Mouse (Mus musculus) hindbrain, embryonic 10.5 days (tissue): ENCODE data around the gene Dapk1. TPM values are rescaled to one million over a fixed set of nuclear protein-coding genes. Genes with fewer than 3 reads are reported as not detected.
A peak's percentile ranks its signal among the peaks of the same experiment; 100 is the strongest.

Source experiments
- DNase-seq: peaks from one replicate; pipeline ENCODE4 v3.0.0-alpha.2; 2017; ENCODE audit warnings: low spot score
- H3K27ac ChIP-seq: fragments of 300-500 bp; sonication (generic); 2 replicates; pipeline ENCODE4 v1.5.1; 2016; ENCODE audit warnings: mild to moderate bottlenecking, moderate library complexity
- H3K27me3 ChIP-seq: fragments of 300-500 bp; sonication (generic); 2 replicates; pipeline ENCODE4 v1.6.1; 2016; ENCODE audit warnings: mild to moderate bottlenecking; ENCODE audit not compliant: poor library complexity, insufficient read depth, severe bottlenecking
- H3K36me3 ChIP-seq: fragments of 300-500 bp; sonication (generic); 2 replicates; pipeline ENCODE4 v1.6.1; 2016; ENCODE audit warnings: mild to moderate bottlenecking, moderate library complexity
- H3K4me1 ChIP-seq: fragments of 300-500 bp; sonication (generic); replicated peaks from 2 replicates; pipeline ENCODE4 v1.6.1; 2016; ENCODE audit warnings: mild to moderate bottlenecking
- H3K4me3 ChIP-seq: fragments of 300-500 bp; sonication (generic); 2 replicates; pipeline ENCODE4 v1.5.1; 2016; ENCODE audit warnings: mild to moderate bottlenecking, moderate library complexity
- H3K9me3 ChIP-seq: fragments of 300-500 bp; sonication (generic); 2 replicates; pipeline ENCODE4 v1.6.1; 2016; ENCODE audit warnings: mild to moderate bottlenecking, moderate library complexity
- WGBS: fragments of 180-500 bp; shearing (Covaris S2); methylation state at CpG from one replicate; pipeline ENCODE4 v1.1.7; 2016; 5-methylcytosine and 5-hydroxymethylcytosine counted together
- polyA plus RNA-seq: library from polyadenylated mRNA; unstranded; fragments of >200 nt; fragmentation: Nextera tagmentation; extraction: Ambion mirVana; gene quantifications from 2 replicates; pipeline ENCODE4 v1.2.1, GENCODE M21; 2016

The Dapk1 gene
- polyA plus RNA-seq, 1 experiment from 2014 or later: 23.6 TPM

DNA sequence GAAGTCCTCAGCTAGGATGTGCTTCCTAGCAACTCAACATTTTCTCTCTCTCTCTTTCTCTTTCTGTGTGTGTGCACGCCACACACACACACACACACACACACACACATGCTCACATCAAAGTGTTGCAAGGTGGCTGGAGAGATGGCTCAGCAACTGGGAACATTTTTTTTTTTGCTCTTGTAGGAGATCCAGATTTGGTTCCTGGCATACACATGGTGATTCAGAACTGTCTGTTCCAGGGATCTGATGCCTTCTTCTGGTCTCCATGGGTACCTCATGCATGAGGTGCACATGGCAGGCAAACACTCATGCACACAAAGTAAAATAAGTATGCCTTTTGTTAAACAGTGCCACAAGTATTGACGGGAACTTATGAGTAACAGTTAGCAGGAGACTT, 89.2 kb downstream of the Dapk1 start:
- H3K9me3 ChIP-seq: peaks cover 7% of the 10 kb centered on the region; the same call in 1 of the 2 replicates
- H3K4me3 ChIP-seq: no peak overlapping the region
- no peak for DNase-seq
- 91% methylated on average over 2 of the region's 2 CpGs for WGBS
- H3K36me3 ChIP-seq: peaks cover 20% of the 10 kb centered on the region
- H3K27me3 ChIP-seq: no peaks in the 10 kb centered on the region
- H3K27ac ChIP-seq: no peak overlapping the region
- H3K4me1 ChIP-seq: peaks cover 22% of the 10 kb centered on the region

DNA sequence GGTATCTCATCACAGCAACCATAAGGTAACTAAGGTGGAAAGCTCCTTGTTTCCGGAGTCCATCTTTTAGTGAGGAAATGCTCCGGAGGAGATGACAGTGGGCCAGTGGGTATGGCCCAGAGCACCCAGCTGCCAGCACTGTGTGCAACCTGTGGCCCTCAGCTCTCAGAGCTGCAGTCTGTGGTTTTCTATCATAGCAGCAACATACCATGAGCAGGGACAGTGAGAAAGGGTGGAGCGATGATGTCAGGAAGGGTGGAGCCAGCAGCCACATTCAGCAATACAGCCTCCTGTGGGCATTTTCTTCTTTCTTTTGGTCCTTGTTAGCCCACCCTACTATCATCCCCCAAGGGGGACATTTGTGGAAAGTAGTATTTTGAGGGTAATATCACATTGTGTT, 90.2 kb downstream of the Dapk1 start:
- H3K9me3 ChIP-seq: peaks cover 7% of the 10 kb centered on the region; the same call in 1 of the 2 replicates
- no peak for DNase-seq
- WGBS: 96% methylated on average over 3 of the region's 3 CpGs
- H3K4me1 ChIP-seq: peaks cover 21% of the 10 kb centered on the region
- H3K27me3 ChIP-seq: no peaks in the 10 kb centered on the region
- H3K36me3 ChIP-seq: peaks cover 29% of the 10 kb centered on the region
- no peak overlapping the region for H3K4me3 ChIP-seq
- H3K27ac ChIP-seq: no peak overlapping the region

DNA sequence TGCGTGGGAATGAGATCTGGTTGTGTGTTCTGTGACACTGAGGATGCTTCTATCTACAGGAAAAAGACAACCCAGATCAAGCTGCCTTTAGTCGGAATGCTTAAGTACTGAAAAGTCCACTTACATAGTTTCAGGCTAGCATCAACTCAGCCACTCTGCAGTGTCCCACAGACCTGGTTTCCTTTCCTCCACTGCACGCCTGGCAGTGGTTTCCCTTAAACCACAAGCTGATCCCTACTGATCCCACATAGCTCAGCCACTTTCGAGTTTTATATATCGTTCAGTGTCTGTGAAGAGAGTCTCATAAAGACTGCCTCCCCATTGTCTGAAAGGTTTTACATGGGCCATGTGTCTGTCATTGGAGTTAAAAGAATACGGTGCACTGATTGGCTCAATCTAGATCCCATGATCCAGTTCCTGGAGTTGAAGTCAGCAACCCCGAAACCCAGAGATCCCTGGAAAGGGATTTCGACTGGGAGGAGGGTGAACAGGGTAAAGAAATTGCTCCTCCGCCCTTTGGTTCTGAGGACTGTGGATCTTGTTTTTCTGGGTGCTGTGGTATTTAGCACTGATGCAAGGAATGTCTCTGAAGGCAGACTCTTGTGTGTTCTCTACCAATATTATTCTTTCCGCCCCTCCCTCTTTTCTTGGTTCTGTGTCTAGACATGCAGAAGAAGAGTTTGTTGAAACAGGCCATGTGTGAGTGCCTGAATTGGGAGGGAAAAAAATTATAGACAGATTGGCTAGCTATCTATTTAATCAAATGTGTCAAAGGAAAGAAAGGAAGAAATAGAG, 93.6 kb downstream of the Dapk1 start:
- H3K9me3 ChIP-seq: peaks cover 7% of the 10 kb centered on the region; the same call in 1 of the 2 replicates
- no peak overlapping the region for H3K4me3 ChIP-seq
- H3K27me3 ChIP-seq: no peaks in the 10 kb centered on the region
- H3K36me3 ChIP-seq: peaks cover 40% of the 10 kb centered on the region
- 85% methylated on average over 10 of the region's 10 CpGs for WGBS
- no peak overlapping the region for H3K27ac ChIP-seq
- peaks cover 15% of the 10 kb centered on the region for H3K4me1 ChIP-seq
- DNase-seq: no peak

DNA sequence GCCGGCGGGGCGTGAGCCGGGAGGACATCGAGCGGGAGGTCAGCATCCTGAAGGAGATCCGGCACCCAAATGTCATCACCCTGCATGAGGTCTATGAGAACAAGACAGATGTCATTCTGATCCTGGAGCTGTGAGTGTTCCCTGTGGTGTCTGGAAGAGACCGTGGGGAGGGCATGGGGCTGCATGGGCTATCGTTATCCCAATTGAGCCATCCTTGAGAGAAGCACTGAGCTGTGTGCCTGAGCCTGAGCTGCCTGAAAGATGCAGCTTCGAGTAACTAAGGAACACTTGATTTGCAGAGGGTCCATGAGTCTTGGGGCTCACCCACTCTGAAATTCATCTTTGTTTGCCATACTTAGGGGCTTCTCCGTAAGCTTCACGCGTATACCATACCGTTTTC, 94.6 kb downstream of the Dapk1 start:
- DNase-seq: no peak
- H3K4me1 ChIP-seq: peaks cover 15% of the 10 kb centered on the region
- no peak overlapping the region for H3K4me3 ChIP-seq
- H3K27me3 ChIP-seq: no peaks in the 10 kb centered on the region
- peaks cover 7% of the 10 kb centered on the region; the same call in 1 of the 2 replicates for H3K9me3 ChIP-seq
- H3K36me3 ChIP-seq: peaks cover 38% of the 10 kb centered on the region
- 79% methylated on average over 14 of the region's 14 CpGs for WGBS
- H3K27ac ChIP-seq: no peak overlapping the region

DNA sequence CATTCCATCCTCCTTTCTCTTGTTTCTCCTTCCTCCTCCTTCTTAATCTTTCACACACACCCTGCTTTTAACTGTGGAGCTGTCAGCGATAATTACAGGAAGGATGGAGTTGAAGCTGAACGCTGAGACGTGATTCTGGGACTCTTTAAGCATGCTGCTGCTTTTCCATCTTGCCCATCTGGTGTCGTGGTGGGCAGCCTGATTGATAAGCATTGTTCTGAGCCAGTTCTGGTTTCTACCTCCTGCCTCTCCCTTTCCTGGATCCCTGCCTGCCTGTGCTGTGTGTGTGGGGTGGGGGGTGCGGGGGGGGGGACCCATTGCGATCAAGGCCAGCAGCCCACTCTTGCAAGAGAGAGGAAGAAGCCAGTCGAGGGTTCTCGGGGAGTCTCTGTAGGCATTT, 95.0 kb downstream of the Dapk1 start:
- peaks cover 7% of the 10 kb centered on the region; the same call in 1 of the 2 replicates for H3K9me3 ChIP-seq
- H3K27ac ChIP-seq: no peak overlapping the region
- peaks cover 34% of the 10 kb centered on the region for H3K36me3 ChIP-seq
- peaks cover 15% of the 10 kb centered on the region for H3K4me1 ChIP-seq
- DNase-seq: no peak
- no peaks in the 10 kb centered on the region for H3K27me3 ChIP-seq
- H3K4me3 ChIP-seq: no peak overlapping the region
- WGBS: 76% methylated on average over 8 of the region's 8 CpGs

DNA sequence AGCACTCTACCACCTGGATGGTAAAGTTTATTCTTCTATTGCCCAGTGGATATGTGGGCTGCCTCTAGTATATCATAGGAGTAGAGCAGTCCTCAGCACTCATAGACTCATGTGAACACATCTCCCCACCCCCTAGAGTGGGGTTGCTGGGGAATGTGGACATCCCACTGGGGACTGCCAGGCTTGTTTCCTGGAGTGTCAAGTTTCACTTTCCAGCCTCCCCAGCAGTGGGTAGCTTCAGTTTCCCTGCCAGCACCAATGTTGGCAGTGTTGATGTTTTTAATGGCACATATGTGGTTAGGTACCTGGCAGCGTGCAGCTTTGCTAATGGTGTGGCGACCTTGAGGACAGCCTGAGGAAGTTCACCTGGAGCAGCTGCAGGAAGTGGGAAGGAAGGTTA, 96.3 kb downstream of the Dapk1 start:
- H3K36me3 ChIP-seq: peaks cover 34% of the 10 kb centered on the region
- no peaks in the 10 kb centered on the region for H3K9me3 ChIP-seq
- no peaks in the 10 kb centered on the region for H3K27me3 ChIP-seq
- no peak overlapping the region for H3K4me3 ChIP-seq
- peaks cover 15% of the 10 kb centered on the region for H3K4me1 ChIP-seq
- no peak for DNase-seq
- no peak overlapping the region for H3K27ac ChIP-seq
- 84% methylated on average over 2 of the region's 2 CpGs for WGBS

DNA sequence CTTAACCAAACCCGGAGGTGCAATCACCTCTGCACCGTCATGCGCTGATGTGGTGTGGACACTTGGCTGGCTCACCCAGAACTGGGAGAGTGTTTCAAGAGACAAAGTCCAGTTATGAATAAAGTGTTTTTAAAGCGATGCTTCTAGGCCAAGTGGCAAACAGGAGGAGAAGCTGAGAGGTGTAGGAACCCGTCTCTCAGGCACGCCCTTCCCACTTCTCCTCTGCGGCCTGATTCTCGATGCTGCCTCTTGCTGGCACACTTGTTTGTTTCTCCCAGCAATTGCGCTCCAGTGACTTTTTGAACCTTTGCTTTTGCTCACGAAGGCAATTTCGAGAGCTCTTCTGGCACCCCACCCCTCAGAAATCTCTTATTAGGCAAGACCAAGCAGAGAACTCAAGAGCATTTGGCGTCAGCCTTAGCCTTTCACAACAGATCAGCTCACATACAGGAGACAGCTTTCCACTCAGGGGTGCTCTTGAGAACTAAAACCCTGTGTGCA, 100.0 kb downstream of the Dapk1 start:
- Histone ChIP-seq H3K27me3 (no peaks in the 10 kb centered on the region), H3K27ac (no peak overlapping the region), H3K4me1 (peaks cover 10% of the 10 kb centered on the region), H3K9me3 (no peaks in the 10 kb centered on the region), H3K36me3 (peaks cover 27% of the 10 kb centered on the region), H3K4me3 (no peak overlapping the region)
- 92% methylated on average over 12 of the region's 12 CpGs for WGBS
- no peak for DNase-seq

DNA sequence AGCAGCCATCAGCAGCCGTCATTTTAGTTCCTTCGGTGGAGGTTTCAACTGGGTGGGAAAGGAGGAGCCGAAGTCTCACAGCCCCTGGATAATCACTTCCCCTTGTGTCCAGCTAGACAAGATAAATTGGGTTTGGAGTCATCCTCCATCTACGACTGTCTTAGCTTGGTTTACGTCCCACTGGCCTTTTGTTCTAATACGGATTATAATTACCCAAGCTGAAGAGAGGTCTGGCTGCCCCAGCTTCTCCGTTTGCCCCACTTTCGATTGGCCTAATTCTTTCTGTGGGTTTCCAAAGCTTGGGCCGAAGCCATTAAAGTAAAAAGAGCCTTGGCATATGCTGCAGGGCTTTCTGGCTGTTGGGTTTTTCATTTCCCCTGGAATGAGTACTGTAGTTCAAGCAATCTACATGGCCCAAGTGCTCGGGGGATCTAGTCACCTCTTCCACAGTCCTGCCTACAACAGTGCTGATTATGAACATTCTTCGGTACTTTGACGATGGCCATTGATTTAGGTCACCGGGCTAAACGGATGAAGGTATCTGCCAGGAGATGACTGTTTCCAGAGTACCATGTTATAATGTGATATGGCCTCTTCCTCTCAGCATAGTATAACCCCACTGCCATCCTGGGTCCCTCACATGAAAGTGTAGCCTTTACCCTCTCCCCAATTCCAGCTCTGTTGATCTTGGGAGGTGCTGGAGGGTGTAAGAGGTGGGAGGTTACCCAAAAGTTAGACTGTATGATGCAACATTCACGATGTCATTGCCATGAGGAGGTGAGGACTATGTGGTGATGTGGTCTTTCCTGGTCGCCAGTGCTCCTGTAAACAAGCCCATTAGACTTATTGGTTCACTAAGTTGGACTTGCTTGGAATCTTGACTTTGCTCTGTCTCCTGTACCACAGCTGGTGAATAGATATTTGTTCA, 106.1 kb downstream of the Dapk1 start:
- H3K27ac ChIP-seq: peak overlapping the region; percentile 13; the same call in 1 of the 2 replicates
- no peaks in the 10 kb centered on the region for H3K9me3 ChIP-seq
- H3K4me3 ChIP-seq: no peak overlapping the region
- 73% methylated on average over 16 of the region's 16 CpGs for WGBS
- H3K27me3 ChIP-seq: no peaks in the 10 kb centered on the region
- no peak for DNase-seq
- H3K4me1 ChIP-seq: peaks cover 18% of the 10 kb centered on the region
- H3K36me3 ChIP-seq: no peaks in the 10 kb centered on the region

DNA sequence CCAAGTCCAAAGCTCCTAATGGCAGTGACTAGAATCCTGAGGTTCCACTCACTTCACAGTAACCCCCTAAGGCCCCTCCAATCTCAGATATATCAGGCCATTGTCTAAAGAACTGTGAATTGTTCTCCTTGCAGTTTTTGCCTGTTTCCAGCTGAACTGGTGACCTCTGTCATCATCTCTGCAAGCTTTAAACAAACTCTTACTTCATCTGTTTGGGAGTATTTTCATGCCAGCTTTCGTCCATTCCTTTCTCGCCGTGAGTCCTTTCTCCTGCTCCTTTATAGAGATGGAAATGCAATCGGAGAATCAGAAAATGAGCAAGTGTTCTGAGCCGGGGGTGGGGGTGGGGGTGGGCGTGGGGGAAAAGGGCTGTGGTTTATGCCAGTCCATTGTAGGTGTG, 107.4 kb downstream of the Dapk1 start:
- H3K9me3 ChIP-seq: no peaks in the 10 kb centered on the region
- H3K36me3 ChIP-seq: no peaks in the 10 kb centered on the region
- H3K4me1 ChIP-seq: peaks cover 18% of the 10 kb centered on the region
- H3K27ac ChIP-seq: no peak overlapping the region
- H3K27me3 ChIP-seq: no peaks in the 10 kb centered on the region
- DNase-seq: no peak
- no peak overlapping the region for H3K4me3 ChIP-seq
- WGBS: 73% methylated on average over 6 of the region's 6 CpGs

DNA sequence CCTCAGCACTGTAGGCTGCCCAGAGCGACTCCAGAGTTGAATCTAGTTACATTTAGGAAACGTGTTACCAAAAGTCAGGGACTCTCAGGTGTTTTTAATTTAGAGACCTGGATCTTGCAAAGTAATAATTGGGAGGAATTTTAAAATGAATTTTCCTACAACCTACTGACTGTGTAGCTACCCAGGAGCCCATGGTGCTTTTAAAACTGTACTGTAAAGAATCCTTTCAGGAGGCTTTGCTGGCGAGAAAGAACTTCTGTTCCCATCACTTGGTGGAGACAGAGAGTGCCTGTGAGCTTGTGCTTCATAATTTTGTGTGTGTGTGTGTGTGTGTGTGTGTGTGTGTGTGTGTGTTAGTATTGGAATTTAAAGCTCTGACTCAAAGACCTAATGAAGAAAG, 109.2 kb downstream of the Dapk1 start:
- H3K4me1 ChIP-seq: peaks cover 17% of the 10 kb centered on the region
- no peak overlapping the region for H3K27ac ChIP-seq
- no peaks in the 10 kb centered on the region for H3K27me3 ChIP-seq
- WGBS: 79% methylated on average over 3 of the region's 3 CpGs
- no peaks in the 10 kb centered on the region for H3K9me3 ChIP-seq
- H3K36me3 ChIP-seq: no peaks in the 10 kb centered on the region
- no peak for DNase-seq
- H3K4me3 ChIP-seq: no peak overlapping the region

DNA sequence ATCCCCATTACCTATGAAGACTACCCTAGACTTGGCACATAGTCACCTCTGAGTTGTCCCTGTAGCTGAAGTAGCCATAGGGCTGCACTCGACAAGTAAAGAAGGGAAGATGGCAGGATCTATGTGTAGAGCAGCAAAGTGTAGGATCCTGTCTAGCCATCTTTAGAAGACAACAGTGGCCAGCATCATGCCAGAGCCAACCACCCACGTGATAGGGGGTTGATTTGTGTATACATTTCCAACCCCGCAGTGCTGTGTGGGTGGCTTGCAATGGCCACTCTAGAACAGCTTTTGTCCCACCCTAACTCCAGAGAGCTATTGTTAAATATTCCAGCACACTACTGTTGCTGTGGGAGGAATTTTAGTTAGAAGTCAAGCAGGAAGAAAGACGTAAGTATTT, 111.8 kb downstream of the Dapk1 start:
- no peaks in the 10 kb centered on the region for H3K4me1 ChIP-seq
- H3K27me3 ChIP-seq: no peaks in the 10 kb centered on the region
- H3K9me3 ChIP-seq: no peaks in the 10 kb centered on the region
- no peak overlapping the region for H3K4me3 ChIP-seq
- no peak overlapping the region for H3K27ac ChIP-seq
- H3K36me3 ChIP-seq: peaks cover 12% of the 10 kb centered on the region; the same call in 1 of the 2 replicates
- WGBS: 88% methylated on average over 4 of the region's 4 CpGs
- no peak for DNase-seq

DNA sequence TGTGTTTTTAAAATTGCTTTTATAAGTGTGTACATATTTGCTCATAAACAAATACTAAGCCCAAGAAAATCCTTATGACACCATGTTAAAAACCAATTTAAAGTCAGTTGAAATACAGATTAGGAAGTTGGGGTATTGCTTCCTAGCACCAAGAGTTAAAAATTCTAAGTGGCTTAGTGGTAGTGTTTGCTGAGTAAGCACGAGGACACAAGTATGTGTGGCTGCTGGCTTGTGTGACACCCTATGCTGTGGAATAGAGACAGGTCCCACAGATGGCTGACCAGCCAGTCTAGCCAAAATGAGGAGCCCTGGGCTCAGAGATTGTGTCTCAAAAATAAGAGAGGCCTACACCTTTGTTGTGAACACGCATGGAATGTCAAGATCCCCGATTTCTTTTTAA, 114.4 kb downstream of the Dapk1 start:
- no peak for DNase-seq
- Histone ChIP-seq H3K27ac (no peak overlapping the region), H3K4me1 (no peaks in the 10 kb centered on the region), H3K36me3 (peaks cover 37% of the 10 kb centered on the region), H3K4me3 (no peak overlapping the region), H3K9me3 (no peaks in the 10 kb centered on the region), H3K27me3 (no peaks in the 10 kb centered on the region)
- 83% methylated on average over 3 of the region's 3 CpGs for WGBS

DNA sequence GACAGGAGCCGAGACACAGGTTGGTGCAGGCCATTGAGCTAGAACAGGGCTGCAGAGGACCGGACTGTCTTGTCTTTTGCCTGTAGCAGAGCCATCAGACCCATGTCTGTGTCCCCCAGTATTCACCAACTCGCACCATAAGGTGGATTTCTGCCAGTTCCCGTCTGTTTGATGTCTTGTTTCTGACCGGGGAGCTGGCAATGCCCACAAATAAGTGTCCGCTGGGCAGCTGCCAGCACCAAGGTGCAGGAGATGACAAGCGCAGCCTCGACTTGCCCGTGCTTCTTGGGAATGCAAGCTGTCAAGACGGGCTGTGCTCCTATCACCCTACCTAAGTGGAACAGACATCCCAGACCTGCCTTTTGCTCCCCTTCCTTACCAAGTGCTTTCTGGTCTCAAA, 115.7 kb downstream of the Dapk1 start:
- H3K27ac ChIP-seq: no peak overlapping the region
- no peak for DNase-seq
- peaks cover 49% of the 10 kb centered on the region for H3K36me3 ChIP-seq
- no peaks in the 10 kb centered on the region for H3K9me3 ChIP-seq
- 93% methylated on average over 10 of the region's 10 CpGs for WGBS
- H3K27me3 ChIP-seq: no peaks in the 10 kb centered on the region
- no peaks in the 10 kb centered on the region for H3K4me1 ChIP-seq
- H3K4me3 ChIP-seq: no peak overlapping the region
